Mouse (Mus musculus) ovary, adult 18-20 months (tissue): ENCODE results near the gene Ano9.

Experiments
- DNase-seq: peaks from one replicate; pipeline ENCODE4 v3.0.0; 2022; ENCODE audit warnings: low spot score, mixed read lengths

Gene Ano9

GRCm38 (mm10) chr7:141062525-141062924 is 55.1 kb downstream of the Ano9 start:
- DNase-seq = no peak

GRCm38 (mm10) chr7:141061269-141061692 is 56.3 kb downstream of the Ano9 start:
- no peak for DNase-seq

GRCm38 (mm10) chr7:141060426-141061242 is 57.0 kb downstream of the Ano9 start, which contains the start of gene B4galnt4:
B4galnt4 (plus strand) TSS chr7:141061104.
- DNase-seq = peak; percentile 48

GRCm38 (mm10) chr7:141059929-141060328 is 57.7 kb downstream of the Ano9 start:
- no peak for DNase-seq

GRCm38 (mm10) chr7:141058601-141059341 is 58.8 kb downstream of the Ano9 start:
- no peak for DNase-seq

GRCm38 (mm10) chr7:141057541-141057940 is 60.1 kb downstream of the Ano9 start:
- no peak for DNase-seq

- DNase-seq = no peak
Observed at GRCm38 (mm10) chr7:141056976-141057375, 60.6 kb downstream of the Ano9 start.

- no peak for DNase-seq
Observed at GRCm38 (mm10) chr7:141055785-141056184, 61.8 kb downstream of the Ano9 start.

GRCm38 (mm10) chr7:141052421-141052820 is 65.2 kb downstream of the Ano9 start:
- DNase-seq = no peak

- no peak for DNase-seq
Observed at GRCm38 (mm10) chr7:141052016-141052415, 65.6 kb downstream of the Ano9 start.
